Mouse (Mus musculus) embryo, embryonic 10 days (tissue): ENCODE measurements around the gene Rbfox1.

Experiments
- DNase-seq: peaks from one replicate; pipeline ENCODE4 v3.0.0-alpha.2; 2015; ENCODE audit warnings: low spot score

Rbfox1 gene

GRCm38 (mm10) chr16:6930795-6931194 lies 1045.6 kb downstream of the Rbfox1 start:
- DNase-seq, result peak; percentile 31

DNA sequence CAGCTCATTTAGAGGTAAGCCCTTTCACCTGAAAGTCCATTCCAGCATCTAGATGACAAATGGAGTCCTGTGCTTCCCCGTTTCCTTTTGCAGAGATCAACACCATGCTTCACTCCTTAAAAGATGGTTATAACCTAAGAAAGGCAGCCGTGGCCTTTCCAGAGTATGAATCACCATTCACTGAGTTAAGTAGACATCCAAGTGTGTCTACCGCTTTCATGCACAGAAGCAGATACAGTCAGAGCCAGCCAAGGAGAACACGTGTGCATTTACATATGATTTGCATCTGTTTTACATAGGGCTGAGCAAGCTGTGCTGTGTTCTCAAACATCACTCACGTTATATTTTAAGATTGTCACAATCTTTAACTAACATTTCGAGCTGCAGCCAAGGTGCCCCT lies 1061.0 kb downstream of the Rbfox1 start:
- no peak for DNase-seq

DNA sequence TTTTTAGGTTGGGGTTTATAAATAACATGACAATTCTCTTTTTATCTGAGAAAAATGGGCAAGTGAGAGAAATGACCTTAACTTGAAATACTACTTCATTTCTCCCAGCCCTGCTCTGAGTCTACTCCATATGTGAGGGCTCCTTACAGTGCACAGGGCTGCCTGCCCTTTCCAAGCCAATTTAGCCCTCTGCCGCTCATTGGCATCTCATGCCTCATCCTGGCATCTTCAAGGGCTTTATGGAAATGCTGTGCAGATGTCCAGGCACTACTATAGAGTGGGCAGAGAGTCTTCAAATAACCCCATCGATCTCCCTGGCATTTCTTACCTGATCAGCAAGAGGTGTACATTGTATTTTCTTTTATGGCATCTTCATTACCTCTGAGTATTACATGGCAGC lies 1064.5 kb downstream of the Rbfox1 start:
- no peak for DNase-seq

DNA sequence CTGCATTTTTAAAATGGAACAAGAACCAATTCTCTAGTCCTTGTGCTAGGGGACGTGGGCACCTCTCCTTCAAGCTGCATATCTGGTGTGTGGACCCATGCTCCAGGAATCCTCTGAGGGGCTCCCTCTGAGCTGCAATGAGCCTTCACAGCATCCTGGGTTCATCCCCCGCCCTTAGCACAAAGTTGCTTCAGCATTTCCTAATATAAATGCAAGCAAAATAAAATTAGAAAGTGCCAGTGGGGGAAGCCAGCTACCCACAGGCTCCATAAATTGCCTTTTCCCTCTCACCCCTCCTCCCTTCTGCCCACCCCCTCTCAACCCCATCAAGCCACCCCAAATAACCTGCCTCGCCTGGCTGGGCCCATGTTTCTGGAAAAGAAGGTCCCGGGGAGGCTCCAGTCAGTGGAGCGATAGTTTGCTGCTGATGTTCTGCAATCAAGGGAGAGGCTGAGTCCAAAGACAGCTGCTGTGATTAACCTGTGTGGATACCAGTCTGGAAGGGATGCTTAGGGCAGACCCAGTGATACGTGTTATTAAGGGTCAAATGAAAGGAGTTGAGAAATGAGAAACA lies 1070.0 kb downstream of the Rbfox1 start:
- no peak for DNase-seq

GRCm38 (mm10) chr16:6961931-6962379 lies 1076.8 kb downstream of the Rbfox1 start:
- DNase-seq, result peak; percentile 5

DNA sequence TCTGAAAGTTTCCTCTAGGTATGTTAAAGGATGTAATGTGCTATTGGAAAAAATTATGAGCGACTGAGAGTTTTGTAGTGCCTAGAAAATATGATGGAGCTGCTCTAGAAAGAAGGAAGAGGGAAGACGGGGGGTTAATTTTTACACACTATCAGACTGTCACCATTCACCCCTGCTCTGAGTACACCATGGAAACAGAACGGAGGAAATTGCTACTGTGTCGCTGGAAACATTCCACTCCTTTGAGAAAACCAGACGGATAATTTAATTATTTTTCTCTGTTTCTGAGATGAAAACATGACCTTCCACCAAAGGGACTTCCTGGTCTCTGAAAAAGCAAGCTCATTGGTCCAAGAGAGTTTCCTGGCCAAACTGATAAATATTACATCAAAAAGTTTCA lies 1077.4 kb downstream of the Rbfox1 start:
- DNase-seq, result no peak

DNA sequence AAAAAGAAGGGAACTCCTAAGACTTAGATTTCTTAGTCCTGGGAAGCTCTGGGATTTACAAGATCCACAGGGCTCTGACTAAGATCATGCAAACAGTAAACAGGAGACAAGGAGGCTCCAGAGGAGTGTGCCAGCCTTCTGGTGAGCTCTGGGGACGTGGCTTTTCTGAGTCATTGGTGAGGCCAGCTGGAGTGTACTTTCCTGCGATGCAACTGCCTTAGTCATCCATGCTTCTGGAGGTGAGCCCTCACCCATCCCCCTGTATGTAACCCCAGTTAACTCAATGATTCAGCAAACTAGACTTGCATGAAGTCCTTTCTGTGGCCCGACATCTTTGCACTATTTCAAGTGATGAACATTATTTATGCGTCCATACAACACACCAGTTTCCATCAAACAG lies 1078.4 kb downstream of the Rbfox1 start:
- DNase-seq, result no peak

DNA sequence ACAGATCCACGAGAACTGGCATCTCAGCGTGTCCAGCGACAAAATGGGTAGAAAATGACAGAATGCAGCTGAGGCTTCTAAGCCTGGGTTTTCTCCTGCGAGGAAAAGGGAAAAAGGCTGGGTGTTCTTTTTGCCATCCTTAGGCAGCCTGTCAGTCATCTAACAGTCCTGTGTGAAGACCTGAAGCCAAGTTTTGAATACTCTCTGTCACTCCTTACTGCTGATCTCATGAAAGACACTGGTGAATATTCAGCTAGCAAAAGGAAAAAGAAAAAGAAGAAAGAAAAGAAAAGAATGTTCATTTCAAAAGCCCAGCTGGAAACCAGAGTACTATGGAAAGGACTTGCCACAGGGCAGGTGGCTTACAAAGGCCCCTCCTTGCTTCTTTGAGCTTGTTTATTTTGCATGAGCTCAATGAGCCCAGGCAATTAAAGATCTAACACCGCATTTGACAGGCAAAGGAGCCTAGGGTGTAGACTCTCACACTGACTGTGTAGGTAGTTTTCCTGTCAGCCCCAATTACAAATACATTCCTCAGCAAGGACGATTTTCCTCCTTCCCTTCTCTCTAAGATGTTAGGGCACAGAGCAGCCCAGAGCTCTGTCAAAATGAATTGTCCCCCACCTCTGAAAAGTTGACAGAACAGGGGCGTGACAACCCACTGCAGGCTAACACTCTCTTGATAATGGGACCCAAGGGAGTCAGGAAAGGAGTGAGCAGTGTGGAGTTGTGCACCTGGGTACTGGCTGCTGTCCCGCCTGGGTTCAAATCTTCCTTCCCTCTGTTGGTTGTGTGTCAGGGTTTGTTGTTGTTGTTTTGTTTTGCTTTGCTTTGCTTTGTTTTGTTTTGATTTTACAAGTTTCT lies 1079.8 kb downstream of the Rbfox1 start:
- DNase-seq, result peak; percentile 8

DNA sequence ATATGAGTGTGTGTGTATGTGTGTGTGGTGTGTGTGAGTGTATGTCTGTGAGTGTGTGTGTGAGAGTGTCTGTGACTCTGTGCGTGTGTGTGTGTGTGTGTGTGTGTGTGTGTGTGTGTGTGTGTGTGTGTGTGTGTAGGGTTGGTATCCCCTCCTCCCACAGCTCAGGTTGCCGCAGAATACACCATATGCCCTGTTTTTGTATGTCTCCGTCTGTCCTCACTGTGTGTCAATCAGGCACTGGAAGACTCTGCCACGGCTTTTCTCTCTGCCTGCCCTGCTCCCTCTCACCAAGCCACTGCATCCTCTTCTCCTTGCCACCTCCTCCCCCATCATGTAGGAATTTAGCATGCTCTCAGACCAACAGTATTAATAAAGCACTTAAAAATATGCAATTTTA lies 1084.8 kb downstream of the Rbfox1 start:
- DNase-seq, result no peak

- DNase-seq, result no peak
These were observed 1091.2 kb downstream of the Rbfox1 start for GRCm38 (mm10) chr16:6976341-6976740.

- DNase-seq, result no peak
These were observed 1098.8 kb downstream of the Rbfox1 start for GRCm38 (mm10) chr16:6983947-6984346.

DNA sequence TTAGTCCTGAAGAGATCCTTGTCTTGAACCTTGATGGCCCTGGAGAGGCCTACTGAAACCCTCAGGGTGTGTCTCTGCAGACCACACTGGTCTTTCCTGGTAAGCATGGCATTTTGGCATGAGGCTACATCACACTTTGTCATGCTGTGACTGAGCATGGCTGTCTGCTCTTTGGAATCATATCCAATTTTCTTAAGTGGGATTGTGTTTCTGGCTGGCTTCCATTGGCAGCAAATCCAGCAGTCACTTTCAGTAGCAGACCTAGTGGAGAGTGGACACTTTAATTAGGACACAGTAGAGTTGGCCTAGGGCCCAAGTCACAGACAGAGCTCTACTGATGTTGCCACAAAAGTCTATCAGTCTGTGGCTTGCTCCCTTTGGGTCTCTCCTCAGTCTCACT lies 1100.9 kb downstream of the Rbfox1 start:
- DNase-seq, result no peak

- no peak for DNase-seq
These were observed 1101.3 kb downstream of the Rbfox1 start for GRCm38 (mm10) chr16:6986494-6986893.

GRCm38 (mm10) chr16:6992251-6992650 lies 1107.1 kb downstream of the Rbfox1 start:
- peak; percentile 15 for DNase-seq

GRCm38 (mm10) chr16:6993180-6993579 lies 1108.0 kb downstream of the Rbfox1 start:
- no peak for DNase-seq

DNA sequence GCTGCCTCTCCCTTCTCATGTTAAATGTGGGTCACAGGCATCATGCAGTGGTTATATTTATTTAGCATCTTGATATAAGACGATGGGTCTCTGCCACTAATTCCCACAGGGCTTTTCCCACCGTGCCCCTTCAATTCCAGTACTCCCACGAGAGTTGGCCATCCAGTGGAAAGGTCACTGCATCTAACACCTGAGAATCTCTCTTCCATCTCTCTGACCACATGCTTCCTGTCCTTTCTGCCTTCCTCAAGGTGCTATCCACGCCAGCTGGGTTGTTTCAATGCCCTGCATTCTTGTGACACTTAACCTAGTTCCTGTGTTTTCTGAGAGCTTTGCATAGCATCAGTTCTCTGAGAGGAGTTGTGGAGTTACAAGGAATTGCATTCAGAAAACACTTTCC lies 1112.0 kb downstream of the Rbfox1 start:
- no peak for DNase-seq

- no peak for DNase-seq
These were observed 1112.7 kb downstream of the Rbfox1 start for GRCm38 (mm10) chr16:6997834-6998233.

GRCm38 (mm10) chr16:7004565-7004964 lies 1119.4 kb downstream of the Rbfox1 start:
- DNase-seq, result no peak

DNA sequence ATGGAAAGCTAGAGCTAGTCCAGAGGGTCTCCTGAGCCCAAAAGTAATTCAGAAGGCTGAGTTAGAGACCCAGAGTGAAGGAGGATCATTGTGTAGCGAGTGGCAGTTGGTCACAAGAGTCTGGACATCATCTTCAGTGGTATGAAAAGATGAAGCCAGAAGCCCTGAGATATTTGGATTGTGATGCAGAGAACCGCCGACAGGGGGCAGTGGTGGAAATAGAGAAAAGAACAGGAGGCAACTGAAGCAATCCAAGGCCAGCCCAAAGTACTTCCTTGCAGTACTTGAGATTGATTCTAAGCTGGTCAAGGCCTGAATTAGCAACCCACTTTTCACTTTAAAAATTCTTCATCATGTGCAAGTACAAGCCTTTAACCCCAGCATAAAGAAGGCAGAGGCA lies 1120.3 kb downstream of the Rbfox1 start:
- DNase-seq, result peak; percentile 20

DNA sequence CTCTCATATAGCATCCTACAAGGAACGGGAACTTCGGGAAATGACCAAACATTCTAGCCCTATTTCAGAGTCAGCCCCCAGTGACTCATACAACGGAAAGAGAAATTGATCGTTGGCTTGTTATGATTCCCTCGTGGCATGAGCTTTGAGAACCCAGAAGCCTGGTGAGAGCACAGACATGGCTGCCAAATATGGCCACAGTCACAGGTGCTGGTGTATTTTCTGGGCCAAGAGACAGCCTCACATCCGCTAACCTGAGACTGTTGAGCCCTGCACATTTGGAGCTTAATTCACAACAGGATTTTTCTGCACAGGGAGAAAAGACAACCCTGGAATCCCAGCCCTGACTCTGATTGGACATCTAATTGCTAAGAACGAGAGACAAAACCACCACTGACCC lies 1132.2 kb downstream of the Rbfox1 start:
- DNase-seq, result no peak

DNA sequence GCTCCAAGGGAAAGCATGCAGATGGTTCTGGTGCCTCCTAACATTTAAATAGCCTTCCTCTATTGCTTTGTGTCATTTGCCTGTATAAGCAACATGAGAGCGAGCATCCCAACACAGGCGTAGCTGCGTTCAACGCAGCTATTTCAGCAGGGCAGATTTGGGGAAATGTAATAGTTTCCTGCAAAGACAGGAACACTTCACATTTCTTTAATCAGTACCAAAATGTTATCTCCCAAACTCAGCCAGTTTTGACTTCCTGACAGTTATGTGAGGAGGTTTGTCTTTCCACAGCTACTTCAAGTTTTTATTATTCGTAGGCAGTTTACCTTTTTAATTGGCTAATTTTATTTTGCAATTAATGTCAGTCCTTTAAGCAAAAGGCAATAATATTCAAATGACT lies 1149.1 kb downstream of the Rbfox1 start:
- DNase-seq, result no peak

- no peak for DNase-seq
These were observed 1151.4 kb downstream of the Rbfox1 start for GRCm38 (mm10) chr16:7036566-7036965.

DNA sequence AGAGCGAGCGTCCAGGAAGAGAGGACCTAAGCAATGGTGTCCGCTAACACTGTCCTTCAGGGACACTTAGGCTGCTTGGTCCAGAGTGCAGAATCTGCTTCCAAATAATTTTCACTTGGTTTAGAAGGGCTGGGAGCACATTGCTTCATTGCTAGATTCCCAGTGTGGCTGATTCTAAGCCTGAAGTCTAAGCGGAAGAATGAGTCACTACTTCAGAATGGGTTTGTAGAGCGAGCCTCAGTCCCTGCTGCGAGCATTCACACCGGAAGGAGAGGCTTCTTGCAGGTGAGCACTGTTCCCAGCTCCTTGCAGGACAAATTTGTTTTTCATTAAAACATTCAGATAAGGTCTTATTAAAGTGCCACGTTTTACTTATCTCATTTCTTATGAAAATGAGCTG lies 1151.8 kb downstream of the Rbfox1 start:
- no peak for DNase-seq
